Mouse (Mus musculus): ENCODE results near the gene Ckm.

DNA sequence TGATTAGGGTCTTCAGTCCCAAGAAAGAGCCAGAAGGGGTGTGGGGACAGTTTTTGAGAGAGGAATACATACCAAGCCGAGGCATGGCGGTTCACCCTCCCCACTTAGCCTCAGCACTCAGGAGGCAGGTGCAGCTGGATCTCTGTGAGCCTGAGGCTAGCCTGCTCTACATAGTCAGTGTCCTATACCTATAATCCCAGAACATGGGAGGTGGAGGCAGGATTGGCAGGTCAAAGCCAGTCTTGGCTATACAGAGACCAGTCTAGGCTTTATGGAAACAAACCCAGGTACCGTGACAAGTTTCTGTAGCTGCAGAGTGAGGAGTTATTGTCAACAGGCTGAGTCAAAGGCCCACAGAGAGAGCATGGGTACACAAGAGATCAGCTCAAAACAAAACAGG lies 18.5 kb downstream of the Ckm start:
- TF ChIP-seq CTCF (IDR thresholded peaks at IDR 0.05; ENCODE audit: insufficient read depth, low read depth, low read length): no peak
- TF ChIP-seq POLR2A (IDR thresholded peaks at IDR 0.05; ENCODE audit: insufficient read depth, low read depth, low read length): no peak

All from olfactory bulb, adult 2 months (tissue).